Mouse (Mus musculus) spleen, adult 12 weeks (tissue): ENCODE data around the gene Clcn5.

ENCODE experiments used
- DNase-seq: peaks from one replicate; pipeline ENCODE4 v3.0.0; 2022; ENCODE audit warnings: low spot score

Clcn5 gene

DNA sequence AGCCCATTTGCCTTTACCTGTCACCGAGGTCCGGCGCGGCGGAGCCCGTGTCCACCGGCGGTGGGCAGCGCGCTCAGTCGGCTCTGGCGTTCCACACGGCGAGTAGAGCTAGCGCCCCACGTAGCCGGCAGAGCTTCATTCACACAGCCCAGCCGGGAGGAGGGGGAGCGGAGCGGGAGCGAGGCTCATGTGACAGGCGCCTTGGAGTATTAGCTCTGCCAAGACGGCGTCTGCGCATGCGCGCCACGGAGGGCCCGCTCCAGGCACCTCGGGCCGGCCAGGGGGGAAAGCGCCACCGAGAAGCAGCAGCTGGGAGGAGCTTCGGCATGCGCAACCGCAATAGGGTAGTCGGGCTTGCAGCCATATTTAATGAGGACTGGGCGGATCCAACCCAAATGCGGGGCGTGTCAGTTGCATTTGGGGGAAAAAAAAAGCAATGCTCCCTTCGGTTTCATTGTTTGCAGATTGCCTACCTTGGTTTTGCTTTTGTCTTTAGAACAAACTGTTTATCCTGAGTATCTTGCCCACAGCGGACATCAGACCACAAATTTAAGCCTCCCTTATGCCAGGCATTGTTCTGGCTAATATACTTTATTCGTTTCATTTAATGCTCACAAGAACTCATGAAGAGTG is at the start of gene Clcn5:
TSS of gene Clcn5 (minus strand) at position 270 of the 633 bp plus-strand sequence.
- DNase-seq = peak; percentile 80

DNA sequence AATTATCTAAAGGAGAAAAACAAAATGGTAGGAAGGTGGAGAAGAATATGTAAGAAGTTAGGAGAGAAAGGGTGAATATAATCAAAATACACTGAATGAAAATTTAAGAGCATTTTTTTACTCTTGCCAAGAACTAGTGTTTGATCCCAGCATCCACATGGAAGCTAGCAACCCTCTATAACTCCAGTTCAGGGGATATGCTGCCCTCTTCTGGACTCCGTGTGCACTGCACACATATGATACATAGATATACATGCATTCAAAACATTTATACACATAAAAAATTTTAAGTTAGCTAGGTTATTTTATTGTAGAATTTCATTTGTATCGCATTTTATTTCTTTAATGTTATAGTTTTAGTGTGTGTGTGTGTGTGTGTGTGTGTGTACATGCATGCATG is 6.3 kb upstream of the Clcn5 start:
- no peak for DNase-seq

DNA sequence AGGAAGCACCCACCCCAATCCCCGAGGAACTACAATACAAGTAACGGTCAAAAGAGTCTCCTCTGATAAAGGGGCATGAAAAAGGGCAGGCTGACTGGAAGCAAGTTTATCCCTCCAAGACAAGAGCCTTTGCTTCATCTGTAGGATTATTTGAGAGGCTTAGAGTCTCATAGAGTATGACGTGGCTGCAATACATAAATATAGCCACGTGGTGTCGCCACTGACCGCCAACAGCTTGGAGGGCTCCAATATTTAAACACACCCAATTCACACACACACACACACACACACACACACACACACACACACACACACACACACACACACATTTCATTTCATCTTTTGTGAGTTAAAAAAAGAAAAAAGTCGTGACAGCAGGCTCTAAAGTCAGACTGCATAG is 3.1 kb upstream of the Clcn5 start:
- no peak for DNase-seq

DNA sequence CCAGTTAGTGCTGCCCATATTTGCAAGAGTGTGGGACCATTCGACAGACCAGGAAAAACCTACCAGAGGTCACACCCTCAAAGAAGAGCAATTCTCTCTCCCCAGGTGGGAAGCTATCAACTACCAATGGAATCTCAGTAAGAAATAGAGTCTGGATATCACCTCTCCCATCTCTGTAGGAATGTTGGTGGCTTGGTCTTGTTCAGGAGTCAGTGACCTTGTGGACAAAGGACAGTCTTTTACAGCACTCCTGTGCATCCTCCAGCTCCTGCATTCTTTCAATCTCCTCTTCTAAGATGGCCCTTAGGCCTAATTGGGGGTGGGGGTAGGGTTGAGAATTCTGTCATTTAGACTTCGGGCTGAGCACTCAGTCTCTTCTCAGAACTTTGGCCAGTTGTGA is 1.4 kb upstream of the Clcn5 start:
- DNase-seq = no peak

DNA sequence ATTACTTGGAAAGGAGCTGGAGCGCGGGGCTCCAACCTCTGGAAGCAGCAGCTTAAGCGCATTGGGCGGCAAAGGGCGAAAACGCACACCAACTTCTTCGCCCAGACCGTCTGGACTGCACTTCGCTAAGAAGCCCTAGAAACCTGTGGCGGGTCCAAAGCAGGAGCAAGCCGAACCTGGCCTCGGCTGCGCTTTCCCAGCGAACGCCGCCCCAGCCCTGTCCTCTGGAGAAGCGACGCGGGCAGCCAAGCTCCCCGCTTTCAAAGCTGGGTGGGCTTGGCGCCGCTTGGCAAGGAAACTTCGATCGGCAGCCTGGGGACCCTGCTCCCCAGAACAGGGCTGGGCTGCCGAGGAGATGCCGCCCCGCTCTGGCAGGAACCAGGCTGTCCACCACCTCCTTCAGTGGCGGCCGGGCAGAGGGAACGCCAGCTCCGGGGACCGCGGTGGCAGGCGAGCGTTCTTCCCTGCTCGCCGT is 570 bp downstream of the Clcn5 start:
- DNase-seq = no peak

DNA sequence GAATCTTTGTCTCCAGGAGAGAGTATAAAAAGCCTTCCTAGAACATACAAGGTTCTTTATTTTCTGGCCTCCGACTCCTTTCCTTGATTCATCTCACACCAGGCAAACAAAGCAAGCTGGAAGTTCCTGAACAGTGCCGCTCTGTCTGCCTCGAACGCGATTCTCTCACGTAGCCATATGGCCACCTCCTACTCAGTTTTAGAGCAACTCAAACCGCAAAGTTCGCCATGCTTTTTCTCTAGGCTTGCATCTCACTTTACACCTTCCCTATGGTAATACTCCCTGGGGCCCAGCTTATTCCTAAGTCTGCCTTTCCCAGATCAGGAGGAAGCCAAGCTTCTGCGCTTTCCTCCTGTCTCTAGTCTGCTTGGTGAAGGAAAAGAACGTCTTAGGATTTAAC is 4.0 kb downstream of the Clcn5 start:
- no peak for DNase-seq

DNA sequence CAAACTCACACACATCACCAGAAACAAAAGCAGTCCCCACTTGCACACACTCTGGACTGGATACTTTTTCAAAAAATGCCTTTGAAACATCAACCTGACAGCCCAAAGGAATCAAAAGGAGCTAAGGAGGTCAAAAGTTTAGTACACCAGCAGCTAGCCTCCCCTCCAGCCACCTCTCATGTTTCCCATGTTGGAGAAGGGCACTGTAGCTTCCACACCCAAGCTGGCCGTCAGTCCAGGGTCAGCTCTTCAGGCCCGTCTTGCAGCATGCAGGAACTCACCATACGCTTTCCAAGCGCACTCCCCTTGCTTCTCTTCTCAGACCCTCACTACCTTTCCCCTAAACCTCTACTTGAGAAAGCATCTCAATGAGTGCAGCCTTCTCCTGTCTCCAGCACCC is 4.5 kb downstream of the Clcn5 start:
- no peak for DNase-seq

DNA sequence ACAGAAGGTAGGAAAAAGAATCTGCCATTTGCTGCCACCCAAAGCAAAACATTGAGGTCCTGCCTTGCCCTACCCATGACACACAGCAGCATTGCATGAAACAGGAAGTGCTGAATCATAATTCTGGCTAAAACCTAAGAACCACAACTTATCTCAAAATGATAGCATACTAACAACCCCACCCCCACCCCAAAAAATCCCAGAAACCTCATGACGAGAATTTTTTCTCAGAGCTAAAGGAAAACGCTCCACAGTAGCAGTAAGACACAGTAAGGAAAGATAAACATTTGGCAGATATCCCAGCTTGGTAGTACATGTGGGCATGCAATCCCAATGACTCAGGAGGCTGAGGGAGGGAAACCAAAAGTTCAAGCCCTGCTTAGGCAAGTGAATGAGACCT is 10.9 kb downstream of the Clcn5 start:
- DNase-seq = no peak

DNA sequence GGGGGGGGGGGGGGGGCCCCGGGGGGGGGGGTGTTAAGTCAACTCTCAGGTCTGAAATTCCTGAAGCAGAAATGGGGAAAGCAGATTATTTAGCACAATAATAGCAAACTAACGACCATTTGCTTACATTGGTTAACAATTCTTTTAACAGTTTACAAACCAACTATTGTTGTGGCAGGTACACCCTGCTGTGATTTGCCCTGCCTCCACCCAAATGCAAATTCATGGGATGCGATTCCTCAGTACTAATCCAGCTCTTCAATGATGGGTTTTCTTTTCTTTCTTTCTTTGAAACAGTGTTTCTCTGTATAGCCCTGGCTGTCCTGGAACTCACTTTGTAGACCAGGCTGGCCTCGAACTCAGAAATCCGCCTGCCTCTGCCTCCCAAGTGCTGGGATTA is 12.3 kb downstream of the Clcn5 start:
- no peak for DNase-seq

DNA sequence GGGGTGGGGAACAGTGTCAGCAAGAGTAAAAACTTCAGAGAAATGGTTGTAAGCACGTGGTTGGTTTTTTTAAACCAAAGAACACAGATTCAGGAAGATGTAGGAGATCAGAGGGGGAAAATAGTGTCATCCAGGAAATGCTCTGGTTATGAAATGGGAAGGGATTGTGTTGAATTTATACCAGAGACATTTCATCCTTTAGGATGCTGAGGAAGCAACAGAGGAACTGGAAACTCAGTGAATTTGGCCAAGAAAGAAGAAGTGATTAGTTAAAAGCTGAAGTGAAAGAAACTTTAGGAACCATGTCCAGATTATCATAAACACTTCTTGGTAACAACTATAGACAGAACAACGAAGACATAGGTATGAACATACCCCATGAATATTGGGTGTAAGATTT is 26.2 kb downstream of the Clcn5 start:
- DNase-seq = no peak

DNA sequence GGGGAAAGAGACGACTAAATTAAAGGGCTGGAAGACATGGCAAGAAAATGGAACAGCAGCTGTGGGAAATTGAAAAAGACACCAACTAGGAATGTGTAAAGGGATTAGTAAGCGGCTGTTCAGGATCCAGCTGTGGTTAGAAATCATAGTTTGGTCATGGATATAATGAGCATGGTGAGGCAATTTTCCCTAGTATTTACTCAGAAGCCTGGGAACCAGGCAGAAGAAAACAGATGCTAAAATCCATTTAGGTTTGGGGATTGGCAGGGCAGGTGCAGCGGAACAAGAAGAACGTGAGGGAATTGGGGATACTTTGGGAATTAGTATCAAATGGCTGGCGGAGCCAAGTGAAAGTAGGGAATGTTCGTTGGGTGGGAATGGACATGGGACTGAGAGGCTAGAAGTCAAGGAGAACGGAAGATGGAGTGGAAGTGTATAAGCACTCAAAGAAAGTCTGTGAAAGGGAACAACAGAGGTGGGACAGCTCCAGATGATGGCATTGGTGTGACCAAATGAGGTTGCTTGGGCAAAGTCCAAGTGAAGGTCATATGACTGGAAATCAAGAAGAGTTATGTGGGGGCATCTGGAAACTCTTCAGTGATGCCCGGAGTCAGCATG is 26.9 kb downstream of the Clcn5 start:
- DNase-seq = no peak

DNA sequence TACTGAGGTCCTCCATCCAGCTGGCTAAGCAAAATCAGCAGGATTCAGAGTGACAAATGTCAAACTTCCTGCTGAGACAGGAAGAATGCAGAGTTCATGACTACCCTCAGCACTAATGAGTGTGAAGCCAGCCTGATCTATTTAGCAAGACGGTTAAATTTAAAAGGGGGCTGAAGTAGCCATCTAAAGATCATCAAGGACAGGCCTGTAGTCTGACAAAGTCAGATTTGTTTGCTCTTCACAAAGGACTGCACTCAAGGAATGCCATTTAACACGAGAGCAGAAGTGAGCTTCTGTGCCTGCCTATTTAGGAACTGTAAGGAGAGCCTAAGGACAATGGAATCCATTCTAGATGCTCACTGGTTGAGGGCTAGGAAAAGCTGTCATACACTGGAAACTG is 30.2 kb downstream of the Clcn5 start:
- no peak for DNase-seq

DNA sequence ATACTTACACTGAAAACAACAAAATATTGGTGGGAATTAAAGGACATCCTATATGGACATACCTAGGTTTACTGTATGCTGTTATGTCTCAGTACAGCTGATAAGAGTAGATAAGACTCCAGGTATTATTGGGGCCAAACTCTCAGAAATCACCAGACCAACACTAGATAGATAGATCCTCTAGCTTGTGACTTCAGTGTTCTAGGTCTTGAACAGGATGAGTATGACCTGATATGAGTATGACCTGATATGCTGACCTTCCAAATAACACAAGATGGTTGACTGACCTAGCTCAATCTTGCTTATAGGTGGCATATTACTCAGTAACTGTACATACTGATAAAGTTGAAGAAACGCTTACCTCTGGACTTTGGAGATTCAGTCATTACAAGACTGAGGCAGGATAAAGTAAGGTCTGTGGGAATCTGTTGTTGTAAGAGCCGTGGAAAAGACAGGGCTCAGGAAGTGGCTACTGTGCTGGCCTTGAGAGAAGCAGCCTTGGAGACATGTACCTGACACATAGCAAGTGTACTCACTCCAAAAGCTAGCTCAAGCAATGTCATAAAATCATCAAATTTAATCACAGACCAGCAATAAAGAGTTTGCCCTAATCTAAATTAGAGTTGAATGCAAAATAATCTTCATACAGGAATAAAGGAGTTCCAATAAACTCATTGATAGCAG is 32.0 kb downstream of the Clcn5 start:
- no peak for DNase-seq

DNA sequence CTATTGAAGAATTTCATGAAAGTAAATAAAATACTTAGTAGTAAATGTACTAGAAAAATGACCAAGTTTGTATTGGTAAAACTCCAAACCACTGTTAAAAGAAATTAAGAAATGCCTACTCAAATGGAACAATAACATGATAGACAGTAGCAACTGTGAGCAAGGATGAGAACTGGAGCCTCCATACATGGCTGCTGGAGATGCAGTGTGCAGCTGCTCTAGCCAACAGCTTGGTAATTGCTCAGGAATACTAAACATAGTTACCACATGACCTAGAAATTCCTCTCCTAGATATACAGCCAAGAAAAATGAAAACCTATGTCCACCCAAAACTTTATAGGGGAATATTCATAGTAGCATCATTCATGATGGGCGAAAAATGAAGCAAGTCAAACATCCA is 36.5 kb downstream of the Clcn5 start:
- no peak for DNase-seq

DNA sequence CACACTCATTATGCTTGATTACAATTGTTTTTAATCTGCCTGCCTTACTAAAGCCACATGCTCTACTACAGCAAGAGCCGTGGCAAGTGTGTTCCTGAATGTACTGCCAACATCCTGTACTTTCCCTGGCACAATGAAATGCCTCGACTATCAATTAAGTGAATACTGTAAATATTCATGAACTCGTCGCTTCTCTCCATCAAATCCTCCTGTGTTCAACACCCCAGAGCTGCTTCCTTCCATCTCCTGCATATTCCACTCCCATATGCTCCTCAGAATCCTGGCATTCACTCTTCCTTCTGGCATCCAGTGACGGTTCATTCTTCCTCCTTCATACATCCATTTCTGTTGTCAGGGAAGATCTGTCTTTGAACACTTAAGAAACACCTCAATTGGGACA is 39.4 kb downstream of the Clcn5 start:
- DNase-seq = no peak

DNA sequence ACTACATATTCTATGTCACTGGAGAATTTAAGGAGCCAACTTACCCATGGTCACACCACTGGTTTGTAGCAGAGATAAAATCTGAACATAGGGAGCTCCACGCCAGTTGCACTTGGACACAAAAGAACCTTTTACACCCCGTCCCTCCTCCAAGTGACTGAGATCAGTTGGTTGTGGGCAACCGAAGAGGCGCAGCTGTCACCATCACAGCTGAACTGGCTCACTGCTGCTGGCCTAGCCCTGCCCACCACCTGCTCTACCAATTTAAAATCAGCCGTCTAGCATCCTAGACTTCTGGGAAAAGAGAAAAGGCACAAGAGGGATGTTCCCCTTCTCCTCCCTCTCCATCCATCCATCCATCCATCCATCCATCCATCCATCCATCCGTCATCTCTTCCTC is 42.6 kb downstream of the Clcn5 start:
- no peak for DNase-seq

DNA sequence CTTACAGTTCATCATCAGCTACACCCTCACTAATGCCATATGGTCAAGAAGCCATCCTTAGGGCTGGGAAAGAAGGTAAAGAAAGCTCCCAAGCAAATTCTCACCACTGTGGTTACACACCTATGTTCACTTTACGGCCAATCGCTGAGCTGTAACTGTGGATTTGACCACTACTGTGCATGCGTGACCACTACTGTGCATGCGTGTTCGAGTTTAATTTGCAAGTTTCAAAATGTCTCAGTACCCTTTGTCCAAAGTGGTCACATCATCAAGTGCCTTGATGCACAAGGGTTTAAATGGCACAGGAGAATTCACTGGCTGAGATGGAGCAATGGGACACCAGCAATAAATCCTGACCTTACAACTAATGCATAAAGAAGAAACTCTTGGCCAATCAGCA is 58.0 kb downstream of the Clcn5 start:
- DNase-seq = no peak

DNA sequence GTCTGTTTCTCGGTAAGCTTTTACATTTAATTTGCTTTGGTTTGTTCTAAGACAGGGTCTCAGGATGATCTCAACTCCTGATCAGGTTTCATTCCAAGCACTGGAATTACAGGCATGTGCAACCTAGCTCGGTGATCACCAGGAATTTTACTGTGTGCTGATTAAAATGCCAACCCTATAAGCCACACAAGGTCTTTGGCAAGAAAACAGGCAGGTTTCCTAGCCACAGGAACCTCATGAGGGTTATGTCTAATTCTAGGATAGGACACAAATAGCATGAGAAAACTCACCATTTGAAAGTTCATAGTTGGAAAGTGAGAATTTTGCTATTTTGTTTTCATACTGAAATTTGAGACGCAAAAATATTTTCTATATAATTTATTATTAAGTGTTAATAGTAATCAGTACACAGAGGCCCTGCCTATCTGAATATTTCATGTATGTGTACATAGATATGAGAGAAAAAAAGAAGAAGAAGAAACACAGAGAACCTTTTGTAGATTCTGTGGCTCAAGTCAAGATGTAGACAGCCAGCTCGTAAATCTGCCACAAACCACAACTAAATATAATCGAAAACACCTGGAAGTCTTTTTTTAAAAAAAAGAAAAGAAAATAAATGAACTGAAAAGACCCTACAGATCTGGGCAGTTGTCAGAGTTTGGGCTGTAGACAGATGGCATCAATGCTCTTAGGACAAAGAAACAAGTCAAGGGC is 58.6 kb downstream of the Clcn5 start:
- DNase-seq = no peak

DNA sequence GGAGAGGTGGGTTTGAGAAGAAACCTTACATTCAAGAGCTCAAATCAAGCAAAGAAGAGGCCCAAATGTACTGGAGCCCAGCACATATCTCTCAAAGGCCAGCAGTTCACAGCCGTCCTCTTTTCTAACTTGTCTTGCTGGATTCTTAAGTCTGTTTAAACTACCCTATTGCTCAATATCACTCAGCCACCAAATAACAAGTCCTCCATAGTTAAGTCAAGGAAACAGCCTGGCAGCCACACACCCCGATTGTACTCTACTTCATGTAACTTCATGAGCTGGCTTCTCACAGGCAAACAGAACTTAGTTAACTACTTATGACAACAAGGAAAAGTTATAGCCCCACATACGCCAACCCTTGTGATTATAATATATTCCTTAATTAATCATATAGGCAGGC is 59.4 kb downstream of the Clcn5 start:
- no peak for DNase-seq

DNA sequence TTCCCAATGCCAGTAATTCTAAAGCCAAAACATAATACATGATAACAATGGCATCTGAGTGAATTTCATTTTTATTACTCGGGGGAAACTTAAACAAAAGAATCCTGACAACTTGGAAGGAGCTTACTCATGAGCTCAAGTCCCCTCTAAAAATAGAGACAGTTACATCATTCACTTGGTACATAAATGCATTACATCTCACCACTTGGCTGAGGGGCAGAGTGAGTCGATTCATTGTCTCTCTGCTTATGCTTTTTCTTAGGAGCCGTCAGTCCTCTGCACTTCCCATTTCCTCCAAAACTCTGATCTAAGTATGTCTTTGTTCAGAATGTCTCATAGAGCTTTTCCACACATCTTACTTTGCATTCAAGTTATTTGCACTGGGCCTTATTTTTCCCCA is 63.1 kb downstream of the Clcn5 start:
- no peak for DNase-seq

DNA sequence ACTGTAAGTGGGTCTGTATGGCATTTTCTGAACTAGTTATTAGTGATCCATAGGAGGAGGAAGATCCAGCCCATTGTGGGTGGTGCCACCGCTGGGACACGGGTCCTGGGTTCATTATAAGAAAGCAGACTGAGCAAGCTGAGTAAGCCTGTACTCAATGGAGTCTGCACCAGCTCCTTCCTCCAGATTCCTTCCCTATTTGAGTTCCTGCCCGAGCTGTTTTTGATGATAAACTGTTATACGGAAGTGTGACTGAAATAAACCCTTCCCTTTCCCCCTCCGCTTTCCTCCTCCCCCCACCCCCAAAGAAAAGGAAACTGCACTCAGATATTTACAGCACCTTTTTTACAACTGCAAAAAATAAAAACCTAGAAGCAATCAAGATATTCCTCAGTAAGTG is 115.1 kb downstream of the Clcn5 start:
- DNase-seq = no peak

DNA sequence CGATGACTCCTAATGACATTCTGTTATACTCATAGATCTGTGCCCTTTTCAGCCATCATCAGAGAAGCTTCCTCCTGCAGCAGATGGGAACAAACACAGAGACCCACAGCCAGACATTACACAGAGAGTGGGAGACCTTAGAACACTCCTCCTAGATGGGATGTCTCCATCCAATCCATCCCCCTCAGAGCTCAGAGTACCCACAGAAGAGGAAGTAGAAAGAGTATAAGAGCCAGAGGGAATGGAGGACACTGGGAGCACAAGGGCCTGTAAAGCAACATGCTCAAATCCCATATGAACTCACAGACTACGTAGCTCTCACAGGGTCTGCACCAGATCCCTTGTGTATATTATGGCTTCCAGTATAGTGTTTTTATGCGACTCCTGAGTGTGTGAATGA is 115.6 kb downstream of the Clcn5 start:
- DNase-seq = no peak

DNA sequence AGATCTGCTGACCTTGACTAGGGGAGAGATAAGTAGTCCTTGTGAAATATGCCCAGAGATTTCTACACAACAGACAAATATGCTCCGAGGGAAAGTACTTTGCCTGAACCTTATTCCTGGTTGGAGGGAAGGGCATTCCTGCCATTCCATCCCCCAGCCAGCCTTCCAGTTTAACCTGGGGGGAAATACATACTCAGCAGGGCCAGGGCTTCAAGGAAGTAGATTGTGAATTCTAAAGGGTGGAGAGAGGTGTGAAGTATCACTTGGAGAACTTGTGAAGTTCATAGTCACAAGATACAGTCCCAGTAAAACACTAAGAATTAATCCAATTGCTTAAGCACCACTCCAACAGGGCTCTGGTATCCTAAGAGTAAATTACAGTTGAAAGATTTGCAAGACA is 121.3 kb downstream of the Clcn5 start:
- DNase-seq = no peak
